Mouse (Mus musculus) right cerebral cortex, postnatal 36 days (tissue): ENCODE results near the gene Fam160a1.

ENCODE experiments used
- DNase-seq, 2 experiments: peaks; one replicate each; pipeline ENCODE4 v3.0.0; 2022; ENCODE audit warnings: low spot score in 2 of 2, mixed read lengths in 1 of 2

Fam160a1 gene

DNA sequence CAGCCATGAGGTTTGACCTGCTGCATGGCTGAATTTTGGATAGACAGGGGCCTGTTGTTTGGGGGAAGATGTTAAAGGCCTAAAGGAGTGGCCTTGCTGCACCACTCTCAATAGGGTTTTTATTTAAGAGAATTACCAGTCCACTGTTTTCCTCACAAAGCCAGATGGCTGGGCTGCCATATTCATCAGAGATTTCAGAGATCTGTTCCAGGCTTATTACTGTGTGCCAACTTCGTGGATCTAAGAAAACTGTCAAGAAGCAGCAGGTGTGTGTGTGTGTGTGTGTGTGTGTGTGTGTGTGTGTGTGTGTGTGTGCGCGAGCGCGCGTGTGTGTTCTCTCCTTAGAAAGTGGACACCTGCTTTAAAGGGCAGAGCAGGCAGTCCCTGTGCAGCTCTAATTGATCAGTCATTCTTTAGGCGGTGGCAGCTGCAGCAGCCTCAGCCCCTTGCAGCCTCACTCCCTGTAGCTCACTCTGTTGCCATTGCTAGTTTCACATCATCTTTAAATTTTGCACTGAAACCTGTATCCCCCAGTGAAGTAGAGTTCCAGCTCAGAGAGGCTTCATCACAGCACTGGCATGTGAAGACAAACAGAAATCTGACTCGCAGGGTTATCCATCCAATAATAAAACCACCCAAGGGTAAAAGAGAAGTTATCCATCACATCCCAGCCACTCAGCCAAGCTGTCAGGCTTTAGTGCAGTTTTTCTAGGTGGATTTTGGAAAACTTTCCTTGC lies 182.5 kb downstream of the Fam160a1 start:
- no peak for DNase-seq

- DNase-seq = no peak
These were observed 183.4 kb downstream of the Fam160a1 start for GRCm38 (mm10) chr3:85633733-85634132.

DNA sequence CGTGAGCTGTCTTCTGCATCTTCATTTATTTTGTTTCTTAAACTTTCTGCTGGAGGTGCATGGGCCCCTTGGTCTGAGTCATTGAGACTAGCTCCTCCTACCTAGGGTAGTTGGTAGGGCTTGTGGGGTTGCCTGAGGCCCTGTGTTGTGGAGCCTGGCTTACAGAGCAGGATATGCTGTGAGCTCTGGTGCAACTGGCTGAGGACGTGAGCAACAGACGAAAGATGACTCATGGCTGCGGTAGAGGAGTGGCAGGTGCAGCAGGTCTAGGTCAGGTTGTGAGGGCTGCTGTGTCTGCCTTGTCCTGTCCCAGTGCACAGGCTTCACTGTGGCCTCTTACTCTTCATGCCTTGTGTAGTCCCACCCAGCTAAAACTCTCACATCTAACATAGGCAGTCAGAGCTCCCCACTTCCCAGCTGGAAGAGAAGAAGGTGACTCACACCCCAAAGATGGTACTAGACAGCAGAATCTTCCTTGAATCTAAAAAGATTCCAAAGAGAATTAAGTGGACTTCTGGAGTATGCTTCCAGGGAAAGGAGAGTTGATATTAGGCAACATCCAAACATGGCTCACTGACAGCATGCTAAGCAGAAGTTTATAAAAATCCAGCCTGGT lies 187.1 kb downstream of the Fam160a1 start:
- DNase-seq = no peak

DNA sequence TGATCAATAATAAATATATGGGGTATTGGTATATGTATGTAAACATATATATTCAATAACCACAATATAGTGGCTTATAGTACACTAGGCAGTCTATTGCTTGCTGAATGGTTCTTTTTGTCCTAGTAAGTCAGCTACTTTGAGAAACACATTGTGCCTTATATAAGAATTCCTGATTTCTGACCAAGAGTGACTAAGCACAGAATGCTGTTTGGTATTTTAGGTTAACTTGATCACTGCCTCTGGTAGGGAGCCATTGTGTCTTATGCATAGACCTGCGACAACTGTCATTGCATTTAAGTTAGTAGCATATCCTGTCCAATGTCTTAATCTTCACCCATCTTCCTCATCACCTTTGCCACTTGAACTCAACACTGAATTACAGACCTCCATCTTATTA lies 197.3 kb downstream of the Fam160a1 start:
- DNase-seq = no peak

DNA sequence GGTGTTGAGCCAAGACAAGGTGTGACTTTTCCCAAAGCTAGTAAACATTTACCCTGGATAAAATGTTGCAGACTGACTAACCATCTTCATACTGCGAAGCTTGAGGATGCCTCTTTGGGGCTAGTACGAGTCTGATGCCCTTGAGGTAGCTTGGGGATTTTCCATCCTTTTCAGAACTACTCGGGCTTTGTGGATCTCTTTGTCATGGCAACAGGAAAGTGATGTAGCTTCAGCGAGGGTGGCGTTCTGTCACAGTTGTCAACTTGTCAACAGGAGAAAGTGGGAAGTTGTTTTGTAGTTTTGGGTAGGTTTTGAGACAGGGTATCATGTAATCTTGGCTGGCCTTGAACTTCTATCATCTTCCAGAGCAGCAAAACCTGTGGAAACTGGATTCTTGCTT lies 197.7 kb downstream of the Fam160a1 start:
- DNase-seq = no peak

GRCm38 (mm10) chr3:85618885-85619284 lies 198.2 kb downstream of the Fam160a1 start:
- DNase-seq = no peak

DNA sequence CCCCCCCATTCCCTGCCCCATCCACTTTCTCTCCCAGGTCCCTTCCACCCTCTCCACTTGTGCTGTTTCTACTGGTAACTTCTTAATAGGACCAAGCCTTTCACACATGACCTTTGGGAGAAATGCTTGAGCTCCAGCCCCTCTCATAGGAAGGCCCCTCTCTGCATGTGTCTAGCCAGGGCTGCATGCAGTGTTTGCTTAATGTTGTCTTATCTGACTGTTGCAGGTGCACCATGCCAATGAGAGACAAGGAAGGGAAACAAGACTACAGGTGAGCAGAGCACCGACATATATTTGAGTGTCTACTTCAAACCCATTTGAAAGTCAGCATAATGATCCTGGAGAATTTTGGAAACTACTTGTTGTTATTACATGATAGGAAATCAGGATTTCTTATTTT lies 200.7 kb downstream of the Fam160a1 start:
- no peak for DNase-seq
